Mouse (Mus musculus) CH12.LX (cell line): ENCODE data around the gene AC131692.1. TPM values are rescaled to one million over a fixed set of nuclear protein-coding genes. Genes with fewer than 3 reads are reported as not detected.

Experiments used
- DNase-seq: peaks from one replicate; pipeline ENCODE4 v3.0.0-alpha.2; 2013; ENCODE audit errors: extremely low read depth
- H3K27ac ChIP-seq: 2 replicates; pipeline ENCODE4 v1.5.1; 2012; ENCODE audit warnings: low read depth, mild to moderate bottlenecking, control low read depth, moderate library complexity; ENCODE audit not compliant: insufficient read depth
- H3K27me3 ChIP-seq: replicated peaks from 2 replicates; pipeline ENCODE3; 2012; ENCODE audit warnings: inconsistent platforms
- H3K36me3 ChIP-seq, 2 experiments: replicated peaks in 1 of 2; 2 replicates each; pipeline versions ENCODE3 to v1.6.1; 2012; ENCODE audit warnings: inconsistent platforms in 1 of 2, low read length in 1 of 2, mild to moderate bottlenecking in 1 of 2, mixed read lengths in 1 of 2, moderate library complexity in 1 of 2; ENCODE audit not compliant: control insufficient read depth in 1 of 2, insufficient read depth in 1 of 2
- H3K4me1 ChIP-seq, 2 experiments: 2 replicates each; pipeline ENCODE4 v1.6.1; 2012; ENCODE audit warnings: inconsistent platforms in 1 of 2, moderate library complexity in 1 of 2; ENCODE audit not compliant: insufficient read depth in 2 of 2, control insufficient read depth in 1 of 2
- H3K4me2 ChIP-seq: 2 replicates; pipeline ENCODE4 v1.6.1; 2012; ENCODE audit warnings: low read depth, mild to moderate bottlenecking, control low read depth; ENCODE audit not compliant: poor library complexity, insufficient read depth, severe bottlenecking
- H3K4me3 ChIP-seq, 3 experiments: fragments of 150-350 bp in 1 of 3; sonication (generic) in 1 of 3; replicated peaks in 1 of 3; 2 replicates each; pipeline versions ENCODE3 to v1.5.1; 2011 to 2012; ENCODE audit warnings: low read depth in 2 of 3, low read length in 2 of 3, mild to moderate bottlenecking in 2 of 3, moderate library complexity in 2 of 3, control low read depth in 1 of 3, improper control_type of control experiment in 1 of 3, inconsistent platforms in 1 of 3, mixed read lengths in 1 of 3; ENCODE audit not compliant: poor library complexity in 1 of 3
- H3K79me2 ChIP-seq: replicated peaks from 2 replicates; pipeline ENCODE4 v1.6.1; 2012; ENCODE audit warnings: mild to moderate bottlenecking, moderate library complexity; ENCODE audit not compliant: control insufficient read depth, poor library complexity, insufficient read depth, severe bottlenecking; ENCODE audit errors: extremely low read depth
- H3K9ac ChIP-seq: 2 replicates; pipeline ENCODE4 v1.6.1; 2012; ENCODE audit warnings: low read depth, mild to moderate bottlenecking, control low read depth, moderate library complexity; ENCODE audit not compliant: insufficient read depth
- H3K9me3 ChIP-seq: replicated peaks from 2 replicates; pipeline ENCODE3; 2012; ENCODE audit warnings: low read length, inconsistent platforms, mixed read lengths
- BHLHE40 ChIP-seq: IDR thresholded peaks from 2 replicates; pipeline ENCODE4 v1.6.1; 2011; ENCODE audit warnings: mild to moderate bottlenecking, low read depth, low read length, improper control_type of control experiment
- CHD1 ChIP-seq: IDR thresholded peaks from 2 replicates; pipeline ENCODE4 v1.6.1; 2012; ENCODE audit warnings: low read depth, low read length, improper control_type of control experiment, inconsistent platforms
- CHD2 ChIP-seq: IDR thresholded peaks from 2 replicates; pipeline ENCODE4 v1.6.1; 2011; ENCODE audit warnings: low read length, improper control_type of control experiment
- CTCF ChIP-seq, 2 experiments: IDR thresholded peaks in 1 of 2; conservative IDR thresholded peaks in 1 of 2; 2 replicates each; pipeline ENCODE4 v1.5.1; 2011 to 2012; ENCODE audit warnings: low read depth in 2 of 2, low read length in 2 of 2, improper control_type of control experiment in 1 of 2, inconsistent platforms in 1 of 2, mild to moderate bottlenecking in 1 of 2, moderate library complexity in 1 of 2
- E2F4 ChIP-seq: IDR thresholded peaks from 2 replicates; pipeline ENCODE4 v1.6.1; 2011; ENCODE audit warnings: low read depth, low read length, improper control_type of control experiment; ENCODE audit not compliant: insufficient replicate concordance
- ELF1 ChIP-seq: IDR thresholded peaks from 2 replicates; pipeline ENCODE4 v1.6.1; 2014; ENCODE audit warnings: low read depth, mild to moderate bottlenecking, inconsistent platforms, low read length, improper control_type of control experiment
- EP300 ChIP-seq: IDR thresholded peaks from 2 replicates; pipeline ENCODE4 v1.6.1; 2011; ENCODE audit warnings: low read length, improper control_type of control experiment
- ETS1 ChIP-seq: conservative IDR thresholded peaks from 2 replicates; pipeline ENCODE4 v1.6.1; 2012; ENCODE audit warnings: low read depth, mild to moderate bottlenecking, inconsistent platforms, low read length, improper control_type of control experiment, moderate library complexity
- GABPA ChIP-seq: IDR thresholded peaks from 2 replicates; pipeline ENCODE4 v1.6.1; 2012; ENCODE audit warnings: low read depth, low read length, improper control_type of control experiment, inconsistent platforms; ENCODE audit not compliant: insufficient replicate concordance
- HCFC1 ChIP-seq: IDR thresholded peaks from 2 replicates; pipeline ENCODE4 v1.6.1; 2012; ENCODE audit warnings: low read depth, mild to moderate bottlenecking, inconsistent platforms, low read length, improper control_type of control experiment
- IRF4 ChIP-seq: IDR thresholded peaks from 2 replicates; pipeline ENCODE4 v1.6.1; 2014; ENCODE audit warnings: low read depth, mild to moderate bottlenecking, inconsistent platforms, low read length, improper control_type of control experiment
- JUN ChIP-seq: IDR thresholded peaks from 2 replicates; pipeline ENCODE4 v1.6.1; 2011; ENCODE audit warnings: low read depth, mild to moderate bottlenecking, low read length, improper control_type of control experiment, moderate library complexity; ENCODE audit not compliant: insufficient read depth
- JUND ChIP-seq: conservative IDR thresholded peaks from 2 replicates; pipeline ENCODE4 v1.6.1; 2011; ENCODE audit warnings: low read depth, low read length, improper control_type of control experiment
- KAT2A ChIP-seq: IDR thresholded peaks from 2 replicates; pipeline ENCODE4 v1.6.1; 2012; ENCODE audit warnings: low read length, improper control_type of control experiment, inconsistent platforms; ENCODE audit not compliant: insufficient replicate concordance
- MAFK ChIP-seq: IDR thresholded peaks from 2 replicates; pipeline ENCODE4 v1.6.1; 2011; ENCODE audit warnings: low read length, improper control_type of control experiment; ENCODE audit not compliant: insufficient replicate concordance
- MAX ChIP-seq: IDR thresholded peaks from 2 replicates; pipeline ENCODE4 v1.6.1; 2011; ENCODE audit warnings: low read length, improper control_type of control experiment
- MAZ ChIP-seq: IDR thresholded peaks from 2 replicates; pipeline ENCODE4 v1.6.1; 2012; ENCODE audit warnings: low read depth, mild to moderate bottlenecking, inconsistent platforms, low read length, improper control_type of control experiment, moderate library complexity
- MEF2A ChIP-seq: IDR thresholded peaks from 2 replicates; pipeline ENCODE4 v1.6.1; 2014; ENCODE audit warnings: low read depth, mild to moderate bottlenecking, inconsistent platforms, low read length, improper control_type of control experiment, borderline replicate concordance
- MXI1 ChIP-seq: IDR thresholded peaks from 2 replicates; pipeline ENCODE4 v1.6.1; 2011; ENCODE audit warnings: mild to moderate bottlenecking, low read depth, low read length, improper control_type of control experiment
- MYC ChIP-seq: IDR thresholded peaks from 2 replicates; pipeline ENCODE4 v1.6.1; 2011; ENCODE audit warnings: low read depth, mild to moderate bottlenecking, improper control_type of control experiment, low read length
- NELFE ChIP-seq: IDR thresholded peaks from 2 replicates; pipeline ENCODE4 v1.6.1; 2011; ENCODE audit warnings: low read depth, low read length, improper control_type of control experiment
- NRF1 ChIP-seq: IDR thresholded peaks from 2 replicates; pipeline ENCODE4 v1.6.1; 2014; ENCODE audit warnings: low read depth, mild to moderate bottlenecking, inconsistent platforms, low read length, improper control_type of control experiment, moderate library complexity
- PAX5 ChIP-seq: IDR thresholded peaks from 2 replicates; pipeline ENCODE4 v1.6.1; 2012; ENCODE audit warnings: low read length, inconsistent platforms, mixed read lengths
- POLR2A ChIP-seq: IDR thresholded peaks from 2 replicates; pipeline ENCODE4 v1.6.1; 2011; ENCODE audit warnings: low read depth, mild to moderate bottlenecking, improper control_type of control experiment, low read length
- POLR2AphosphoS2 ChIP-seq: IDR thresholded peaks from 2 replicates; pipeline ENCODE4 v1.6.1; 2011; ENCODE audit warnings: low read depth, low read length, improper control_type of control experiment
- RAD21 ChIP-seq: IDR thresholded peaks from 2 replicates; pipeline ENCODE4 v1.6.1; 2011; ENCODE audit warnings: low read depth, mild to moderate bottlenecking, low read length, improper control_type of control experiment, moderate library complexity
- RCOR1 ChIP-seq: conservative IDR thresholded peaks from 2 replicates; pipeline ENCODE4 v1.6.1; 2012; ENCODE audit warnings: low read depth, mild to moderate bottlenecking, inconsistent platforms, low read length, improper control_type of control experiment
- SIN3A ChIP-seq: IDR thresholded peaks from 2 replicates; pipeline ENCODE4 v1.6.1; 2012; ENCODE audit warnings: low read length, improper control_type of control experiment, inconsistent platforms
- SMC3 ChIP-seq: IDR thresholded peaks from 2 replicates; pipeline ENCODE4 v1.6.1; 2011; ENCODE audit warnings: low read depth, low read length, improper control_type of control experiment
- TBP ChIP-seq: conservative IDR thresholded peaks from 2 replicates; pipeline ENCODE4 v1.6.1; 2011; ENCODE audit warnings: low read depth, low read length, improper control_type of control experiment
- TCF12 ChIP-seq: IDR thresholded peaks from 2 replicates; pipeline ENCODE4 v1.6.1; 2014; ENCODE audit warnings: low read depth, mild to moderate bottlenecking, inconsistent platforms, low read length, improper control_type of control experiment
- UBTF ChIP-seq: IDR thresholded peaks from 2 replicates; pipeline ENCODE4 v1.6.1; 2012; ENCODE audit warnings: low read depth, mild to moderate bottlenecking, inconsistent platforms, low read length, improper control_type of control experiment, moderate library complexity
- USF1 ChIP-seq: IDR thresholded peaks from 2 replicates; pipeline ENCODE4 v1.6.1; 2014; ENCODE audit warnings: low read depth, mild to moderate bottlenecking, inconsistent platforms, low read length, improper control_type of control experiment
- USF2 ChIP-seq: conservative IDR thresholded peaks from 2 replicates; pipeline ENCODE4 v1.6.1; 2011; ENCODE audit warnings: low read depth, low read length, improper control_type of control experiment
- ZC3H11A ChIP-seq: IDR thresholded peaks from 2 replicates; pipeline ENCODE4 v1.6.1; 2012; ENCODE audit warnings: low read depth, mild to moderate bottlenecking, inconsistent platforms, low read length, improper control_type of control experiment
- ZKSCAN1 ChIP-seq: IDR thresholded peaks from 2 replicates; pipeline ENCODE4 v1.6.1; 2012; ENCODE audit warnings: low read depth, inconsistent platforms, low read length, improper control_type of control experiment, borderline replicate concordance
- ZMIZ1 ChIP-seq: IDR thresholded peaks from 2 replicates; pipeline ENCODE4 v1.6.1; 2012; ENCODE audit warnings: low read depth, mild to moderate bottlenecking, inconsistent platforms, low read length, improper control_type of control experiment
- ZNF384 ChIP-seq: IDR thresholded peaks from 2 replicates; pipeline ENCODE4 v1.6.1; 2012; ENCODE audit warnings: low read depth, low read length, improper control_type of control experiment, inconsistent platforms
- dilution Hi-C: fragments of 300-500 bp; cut with MboI; formaldehyde crosslinking; loops from 2 replicates; pipeline ENCODE4 v1.14.3; 2020; ENCODE audit warnings: low sequenced_read_pairs; ENCODE audit not compliant: extremely low pct_unique_long_range_greater_than_20kb, extremely low pct_ligation_motif_present
- in situ Hi-C: fragments of 300-500 bp; cut with MboI; formaldehyde crosslinking; loops from 3 replicates; pipeline ENCODE4 v1.14.3; 2019; ENCODE audit warnings: low sequenced_read_pairs, low pct_ligation_motif_present, low pct_unique_long_range_greater_than_20kb, mixed read lengths
- polyA plus RNA-seq: library from polyadenylated mRNA; unstranded; fragments of >175 nt; gene quantifications from 2 replicates; pipeline ENCODE4 v1.2.1, GENCODE M21; 2012; ENCODE audit warnings: low read depth; ENCODE audit not compliant: insufficient read length
- total RNA-seq, 2 experiments: library from RNA; depleted of rRNA; stranded (reverse); fragments of 300-350 nt in 1 of 2; fragments of >200 nt in 1 of 2; gene quantifications; 2 replicates each; pipeline ENCODE4 v1.2.3; 2012 to 2014

The AC131692.1 gene
- total and polyA plus RNA-seq, 3 experiments: 0.74 to 4.7 (median 0.81) TPM

DNA sequence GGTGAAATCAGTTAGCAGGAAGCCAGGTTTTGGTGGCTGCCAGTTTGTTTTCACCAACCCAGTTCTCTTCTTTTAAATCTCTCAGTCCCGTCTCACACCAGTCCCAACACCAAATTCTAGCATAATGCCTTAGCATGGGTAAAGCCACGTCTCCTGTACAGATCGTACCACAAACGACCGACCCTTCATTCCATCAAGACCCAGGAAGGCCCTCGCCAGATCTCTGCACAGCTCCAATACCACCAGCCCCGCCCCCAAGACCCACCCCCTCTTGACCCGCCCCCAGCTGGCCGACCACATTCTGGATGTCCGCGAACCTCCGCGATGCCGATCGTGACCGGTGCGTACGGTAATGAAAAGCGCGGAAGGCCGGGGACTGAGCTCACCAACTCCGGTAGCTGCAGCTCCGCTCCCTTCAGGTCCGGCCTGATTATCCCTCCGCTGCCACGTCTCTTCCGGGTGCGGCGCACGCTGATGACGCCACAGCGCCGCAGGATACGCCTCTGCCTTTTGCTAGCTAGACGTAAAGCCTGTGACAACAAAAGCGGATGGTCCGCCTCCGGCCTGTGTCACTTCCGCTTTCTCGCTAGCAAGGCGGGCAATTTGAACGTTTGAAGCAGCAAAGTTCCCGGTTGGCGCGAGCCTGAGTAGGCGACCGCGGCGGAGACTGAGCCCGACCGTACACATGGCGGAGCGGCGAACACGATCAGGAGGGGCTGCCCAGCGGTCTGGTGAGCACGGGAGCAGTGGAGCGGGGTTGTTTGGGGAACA is 9.6 kb upstream of the AC131692.1 start, which contains the start of the genes Zfpl1 and Cdca5:
Zfpl1 (minus strand) TSS at position 479 of the 771 bp plus-strand sequence.
Cdca5 (plus strand) TSS at position 506 of the 771 bp plus-strand sequence.
- peak within 1 kb of the TSS; percentile 94 for H3K9ac ChIP-seq
- in situ Hi-C loops (loop anchor here (5.0 kb wide), 1 partner anchor 38 kb away; no protein-coding TSS in a partner anchor), dilution Hi-C loops (no loop called here)
- H3K27me3 ChIP-seq: no peaks in the 10 kb centered on the region
- DNase-seq: peak; percentile 98
- peaks cover 58 to 75% of the 10 kb centered on the region in 2 experiments for H3K36me3 ChIP-seq
- peak within 1 kb of the TSS; percentile 66; the same call in 1 of the 2 replicates for H3K27ac ChIP-seq
- no peaks in the 10 kb centered on the region for H3K9me3 ChIP-seq
- H3K4me1 ChIP-seq: peaks cover 4 to 35% of the 10 kb centered on the region in 2 experiments
- peaks cover 43% of the 10 kb centered on the region for H3K79me2 ChIP-seq
- TF ChIP-seq BHLHE40 (0 out of 2 replicates have a peak, but pooled peaks have one; percentile 5), CTCF (conservative IDR thresholded peaks at IDR 0.05 in 1 of 2, IDR thresholded peaks at IDR 0.05 in 1 of 2; ENCODE audit: low read depth in 2 of 2, low read length in 2 of 2) (no peak), UBTF (no peak), EP300 (no peak), MAZ (peak; percentile 43; the same call in 1 of the 2 replicates), ETS1 (peak; percentile 61), POLR2AphosphoS2 (0 out of 2 replicates have a peak, but pooled peaks have one; percentile 69), KAT2A (peak; percentile 94), ZC3H11A (no peak), SIN3A (peak; percentile 100), RAD21 (no peak), ZMIZ1 (0 out of 2 replicates have a peak, but pooled peaks have one; percentile 47), HCFC1 (peak; percentile 98), RCOR1 (0 out of 2 replicates have a peak, but pooled peaks have one; percentile 63), PAX5 (no peak), ELF1 (peak; percentile 100), MXI1 (peak; percentile 94), CHD1 (no peak), MAFK (peak; percentile 30; the same call in 1 of the 2 replicates), GABPA (peak; percentile 94), JUND (no peak), MYC (peak; percentile 80; the same call in 1 of the 2 replicates), ZNF384 (peak; percentile 68), E2F4 (peak; percentile 98), NRF1 (peak; percentile 65; the same call in 1 of the 2 replicates), MEF2A (peak; percentile 78; the same call in 1 of the 2 replicates), SMC3 (no peak), MAX (peak; percentile 79), TBP (peak; percentile 64; the same call in 1 of the 2 replicates), ZKSCAN1 (no peak), JUN (no peak), NELFE (peak; percentile 84), CHD2 (peak; percentile 68; the same call in 1 of the 2 replicates), TCF12 (peak; percentile 75), USF1 (no peak), USF2 (no peak), POLR2A (peak; percentile 84), IRF4 (peak; percentile 76)
- peak within 1 kb of the TSS; percentile 89 for H3K4me2 ChIP-seq
- H3K4me3 ChIP-seq: peak within 1 kb of the TSS; percentile 90 to 98 (median 98)
